Mouse (Mus musculus): ENCODE measurements around the gene Olfr1000. TPM values are rescaled to one million over a fixed set of nuclear protein-coding genes. Genes with fewer than 3 reads are reported as not detected.

Olfr1000 gene
- total RNA-seq (2023): not detected

DNA sequence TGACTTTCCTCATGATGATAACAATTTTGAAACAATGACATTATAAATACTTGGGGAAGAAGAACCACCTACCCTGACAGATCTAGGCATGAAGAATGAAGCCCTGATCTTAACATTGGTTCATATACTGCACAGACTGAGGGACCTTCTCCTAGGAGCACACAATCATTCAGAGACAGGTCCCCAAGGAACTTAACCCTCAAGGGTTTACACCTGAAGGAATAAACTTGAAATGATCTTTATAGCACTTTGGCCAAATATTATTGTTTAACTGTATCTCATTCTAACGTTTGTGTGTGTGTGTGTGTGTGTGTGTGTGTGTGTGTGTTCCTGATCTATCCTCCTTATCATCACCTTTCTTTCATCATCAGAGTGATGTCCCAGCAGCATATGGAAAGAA is at the start of gene Olfr1000:
Gene Olfr1000 (minus strand): TSS at position 101 of the 400 bp plus-strand sequence.

GRCm38 (mm10) chr2:85650604-85651003 is 38.9 kb upstream of the Olfr1000 start, which contains the start of gene Olfr1002:
Gene Olfr1002 (minus strand): TSS chr2:85650704.

GRCm38 (mm10) chr2:85588648-85589047 is 23.1 kb downstream of the Olfr1000 start, which contains the start of gene Olfr998:
Gene Olfr998 (plus strand): TSS chr2:85588948.

DNA sequence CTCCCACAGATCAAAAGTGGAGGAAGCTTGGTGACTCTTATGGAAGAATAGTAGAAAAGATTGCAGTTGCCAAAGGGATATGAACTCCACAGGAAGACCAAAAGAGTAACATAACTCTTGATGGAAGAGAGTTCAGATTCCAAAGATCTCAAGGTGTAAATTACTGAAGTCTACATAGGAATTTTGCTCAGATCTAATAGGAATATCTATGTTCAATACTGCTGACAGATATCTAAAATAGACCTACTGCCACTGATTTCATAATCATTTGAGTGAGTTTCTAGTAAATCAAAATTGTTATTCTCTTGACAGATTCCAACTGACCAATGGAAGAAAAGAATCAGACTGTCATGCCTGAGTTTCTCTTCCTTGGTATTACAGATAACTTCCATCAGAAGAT is 32.8 kb downstream of the Olfr1000 start, which contains the start of gene Olfr996:
Gene Olfr996 (plus strand): TSS at position 301 of the 400 bp plus-strand sequence.

Other genes starting within 250 kb of the Olfr1000 start
- gene Olfr988, start 248.7 kb downstream of the Olfr1000 start, total RNA-seq (2023): not detected
- not detected for gene Olfr992, start 202.4 kb downstream of the Olfr1000 start, total RNA-seq (2023)
- not detected for gene Olfr993, start 197.0 kb downstream of the Olfr1000 start, total RNA-seq (2023)
- not detected for gene Olfr994, start 175.5 kb downstream of the Olfr1000 start, total RNA-seq (2023)
- not detected for gene Olfr995, start 168.3 kb downstream of the Olfr1000 start, total RNA-seq (2023)
- gene 4833423E24Rik, start 92.9 kb downstream of the Olfr1000 start, total RNA-seq (2023): not detected
- not detected for gene Olfr996, start 32.7 kb downstream of the Olfr1000 start, total RNA-seq (2023)
- not detected for gene Olfr998, start 23.0 kb downstream of the Olfr1000 start, total RNA-seq (2023)
- gene Olfr1002, start 38.8 kb upstream of the Olfr1000 start, total RNA-seq (2023): not detected
- gene Olfr154, start 52.6 kb upstream of the Olfr1000 start, total RNA-seq (2023): not detected
- gene Olfr1006, start 66.9 kb upstream of the Olfr1000 start, total RNA-seq (2023): not detected
- not detected for gene Olfr1008, start 77.5 kb upstream of the Olfr1000 start, total RNA-seq (2023)
- not detected for gene Olfr1009, start 103.5 kb upstream of the Olfr1000 start, total RNA-seq (2023)
- gene Olfr1012, start 150.9 kb upstream of the Olfr1000 start, total RNA-seq (2023): not detected
- gene Olfr1013, start 155.2 kb upstream of the Olfr1000 start, total RNA-seq (2023): not detected
- gene Olfr1014, start 160.8 kb upstream of the Olfr1000 start, total RNA-seq (2023): not detected
- gene Olfr1015, start 170.1 kb upstream of the Olfr1000 start, total RNA-seq (2023): not detected
- not detected for gene Olfr1016, start 190.6 kb upstream of the Olfr1000 start, total RNA-seq (2023)
- gene Olfr1018, start 206.6 kb upstream of the Olfr1000 start, total RNA-seq (2023): not detected
- not detected for gene Olfr1019, start 233.6 kb upstream of the Olfr1000 start, total RNA-seq (2023)
- gene Olfr1020, start 235.1 kb upstream of the Olfr1000 start, total RNA-seq (2023): not detected